Mouse (Mus musculus): ENCODE results near the gene Atp5s. TPM values are rescaled to one million over a fixed set of nuclear protein-coding genes. Genes with fewer than 3 reads are reported as not detected.

Gene Atp5s
- polyA plus RNA-seq, 1 experiment from 2014 or later = 35.8 TPM

- Histone ChIP-seq H3K27me3 (ENCODE audit: control insufficient read depth, insufficient read depth, low read length) (no peaks in the 10 kb centered on the region), H3K27ac (ENCODE audit: low read depth, low read length) (no peak overlapping the region), H3K4me2 (no peak overlapping the region), H3K4me3 (ENCODE audit: low read depth, low read length) (no peak overlapping the region), H3K4me1 (ENCODE audit: control insufficient read depth, insufficient read depth, low read length) (no peaks in the 10 kb centered on the region), H3K36me3 (ENCODE audit: control insufficient read depth, insufficient read depth, low read length) (no peaks in the 10 kb centered on the region), H3K9me3 (replicated peaks; ENCODE audit: control insufficient read depth, low read length) (no peaks in the 10 kb centered on the region), H3K9ac (ENCODE audit: low read depth, low read length) (no peak overlapping the region)
- 58% methylated on average over 2 of the region's 2 CpGs for WGBS (ENCODE audit: insufficient replicate concordance)
- no peak for ATAC-seq (replicated peaks; ENCODE audit: insufficient number of reproducible peaks, low FRiP score, low TSS enrichment)
Observed at GRCm38 (mm10) chr12:69688368-69688767, 36.4 kb upstream of the Atp5s start.

- Histone ChIP-seq H3K36me3 (ENCODE audit: control insufficient read depth, insufficient read depth, low read length) (no peaks in the 10 kb centered on the region), H3K4me2 (no peak overlapping the region), H3K9me3 (replicated peaks; ENCODE audit: control insufficient read depth, low read length) (no peaks in the 10 kb centered on the region), H3K9ac (ENCODE audit: low read depth, low read length) (no peak overlapping the region), H3K27me3 (ENCODE audit: control insufficient read depth, insufficient read depth, low read length) (no peaks in the 10 kb centered on the region), H3K27ac (ENCODE audit: low read depth, low read length) (no peak overlapping the region), H3K4me3 (ENCODE audit: low read depth, low read length) (no peak overlapping the region), H3K4me1 (ENCODE audit: control insufficient read depth, insufficient read depth, low read length) (no peaks in the 10 kb centered on the region)
- no peak for ATAC-seq (replicated peaks; ENCODE audit: insufficient number of reproducible peaks, low FRiP score, low TSS enrichment)
Observed at GRCm38 (mm10) chr12:69689094-69689493, 35.7 kb upstream of the Atp5s start.

GRCm38 (mm10) chr12:69690714-69691113 lies 34.0 kb upstream of the Atp5s start:
- no peak for ATAC-seq (replicated peaks; ENCODE audit: insufficient number of reproducible peaks, low FRiP score, low TSS enrichment)
- Histone ChIP-seq H3K9me3 (replicated peaks; ENCODE audit: control insufficient read depth, low read length) (no peaks in the 10 kb centered on the region), H3K4me3 (ENCODE audit: low read depth, low read length) (no peak overlapping the region), H3K9ac (ENCODE audit: low read depth, low read length) (no peak overlapping the region), H3K27ac (ENCODE audit: low read depth, low read length) (no peak overlapping the region), H3K27me3 (ENCODE audit: control insufficient read depth, insufficient read depth, low read length) (no peaks in the 10 kb centered on the region), H3K36me3 (ENCODE audit: control insufficient read depth, insufficient read depth, low read length) (no peaks in the 10 kb centered on the region), H3K4me2 (no peak overlapping the region), H3K4me1 (ENCODE audit: control insufficient read depth, insufficient read depth, low read length) (no peaks in the 10 kb centered on the region)
- WGBS (ENCODE audit: insufficient replicate concordance) = 86% methylated on average over 4 of the region's 4 CpGs

GRCm38 (mm10) chr12:69693471-69693870 lies 31.3 kb upstream of the Atp5s start:
- 78% methylated on average over 17 of the region's 17 CpGs for WGBS (ENCODE audit: insufficient replicate concordance)
- H3K4me3 ChIP-seq (ENCODE audit: low read depth, low read length) = no peak overlapping the region

GRCm38 (mm10) chr12:69696746-69697145 lies 28.0 kb upstream of the Atp5s start:
- no peak for ATAC-seq (replicated peaks; ENCODE audit: insufficient number of reproducible peaks, low FRiP score, low TSS enrichment)
- 68% methylated on average over 5 of the region's 5 CpGs for WGBS (ENCODE audit: insufficient replicate concordance)

More at GRCm38 (mm10) chr12:69693471-69693870, 31.3 kb upstream of the Atp5s start:
- no peaks in the 10 kb centered on the region for H3K4me1 ChIP-seq (ENCODE audit: control insufficient read depth, insufficient read depth, low read length)
- H3K9me3 ChIP-seq (replicated peaks; ENCODE audit: control insufficient read depth, low read length) = no peaks in the 10 kb centered on the region
- no peak overlapping the region for H3K27ac ChIP-seq (ENCODE audit: low read depth, low read length)
- ATAC-seq (replicated peaks; ENCODE audit: insufficient number of reproducible peaks, low FRiP score, low TSS enrichment) = no peak
- no peak overlapping the region for H3K9ac ChIP-seq (ENCODE audit: low read depth, low read length)
- H3K27me3 ChIP-seq (ENCODE audit: control insufficient read depth, insufficient read depth, low read length) = no peaks in the 10 kb centered on the region
- no peaks in the 10 kb centered on the region for H3K36me3 ChIP-seq (ENCODE audit: control insufficient read depth, insufficient read depth, low read length)
- no peak overlapping the region for H3K4me2 ChIP-seq

GRCm38 (mm10) chr12:69698352-69698751 lies 26.4 kb upstream of the Atp5s start:
- ATAC-seq (replicated peaks; ENCODE audit: insufficient number of reproducible peaks, low FRiP score, low TSS enrichment) = no peak
- WGBS (ENCODE audit: insufficient replicate concordance) = 86% methylated on average over 6 of the region's 6 CpGs
- Histone ChIP-seq H3K9me3 (replicated peaks; ENCODE audit: control insufficient read depth, low read length) (no peaks in the 10 kb centered on the region), H3K36me3 (ENCODE audit: control insufficient read depth, insufficient read depth, low read length) (no peaks in the 10 kb centered on the region), H3K4me2 (no peak overlapping the region), H3K9ac (ENCODE audit: low read depth, low read length) (no peak overlapping the region), H3K27ac (ENCODE audit: low read depth, low read length) (no peak overlapping the region), H3K4me3 (ENCODE audit: low read depth, low read length) (no peak overlapping the region), H3K4me1 (ENCODE audit: control insufficient read depth, insufficient read depth, low read length) (no peaks in the 10 kb centered on the region), H3K27me3 (ENCODE audit: control insufficient read depth, insufficient read depth, low read length) (no peaks in the 10 kb centered on the region)

More at GRCm38 (mm10) chr12:69696746-69697145, 28.0 kb upstream of the Atp5s start:
- no peaks in the 10 kb centered on the region for H3K9me3 ChIP-seq (replicated peaks; ENCODE audit: control insufficient read depth, low read length)
- no peak overlapping the region for H3K4me2 ChIP-seq
- no peaks in the 10 kb centered on the region for H3K27me3 ChIP-seq (ENCODE audit: control insufficient read depth, insufficient read depth, low read length)
- no peaks in the 10 kb centered on the region for H3K36me3 ChIP-seq (ENCODE audit: control insufficient read depth, insufficient read depth, low read length)
- no peak overlapping the region for H3K4me3 ChIP-seq (ENCODE audit: low read depth, low read length)
- H3K9ac ChIP-seq (ENCODE audit: low read depth, low read length) = no peak overlapping the region
- no peaks in the 10 kb centered on the region for H3K4me1 ChIP-seq (ENCODE audit: control insufficient read depth, insufficient read depth, low read length)
- no peak overlapping the region for H3K27ac ChIP-seq (ENCODE audit: low read depth, low read length)

GRCm38 (mm10) chr12:69704799-69705458 lies 19.8 kb upstream of the Atp5s start:
- no peak for ATAC-seq (replicated peaks; ENCODE audit: insufficient number of reproducible peaks, low FRiP score, low TSS enrichment)
- Histone ChIP-seq H3K4me3 (ENCODE audit: low read depth, low read length) (no peak overlapping the region), H3K36me3 (ENCODE audit: control insufficient read depth, insufficient read depth, low read length) (no peaks in the 10 kb centered on the region), H3K9ac (ENCODE audit: low read depth, low read length) (no peak overlapping the region), H3K9me3 (replicated peaks; ENCODE audit: control insufficient read depth, low read length) (no peaks in the 10 kb centered on the region), H3K4me2 (no peak overlapping the region), H3K27me3 (ENCODE audit: control insufficient read depth, insufficient read depth, low read length) (no peaks in the 10 kb centered on the region), H3K27ac (ENCODE audit: low read depth, low read length) (no peak overlapping the region), H3K4me1 (ENCODE audit: control insufficient read depth, insufficient read depth, low read length) (0 out of 2 replicates have a peak, but pooled peaks cover 2% of the 10 kb centered on the region)
- WGBS (ENCODE audit: insufficient replicate concordance) = 70% methylated on average over 11 of the region's 11 CpGs

- H3K9ac ChIP-seq (ENCODE audit: low read depth, low read length) = no peak overlapping the region
- H3K4me2 ChIP-seq = no peak overlapping the region
- H3K9me3 ChIP-seq (replicated peaks; ENCODE audit: control insufficient read depth, low read length) = no peaks in the 10 kb centered on the region
- H3K36me3 ChIP-seq (ENCODE audit: control insufficient read depth, insufficient read depth, low read length) = no peaks in the 10 kb centered on the region
- H3K4me1 ChIP-seq (ENCODE audit: control insufficient read depth, insufficient read depth, low read length) = no peaks in the 10 kb centered on the region
- H3K27ac ChIP-seq (ENCODE audit: low read depth, low read length) = no peak overlapping the region
- H3K27me3 ChIP-seq (ENCODE audit: control insufficient read depth, insufficient read depth, low read length) = no peaks in the 10 kb centered on the region
- H3K4me3 ChIP-seq (ENCODE audit: low read depth, low read length) = no peak overlapping the region
- no peak for ATAC-seq (replicated peaks; ENCODE audit: insufficient number of reproducible peaks, low FRiP score, low TSS enrichment)
Observed at GRCm38 (mm10) chr12:69713628-69714027, 11.1 kb upstream of the Atp5s start.

- no peak overlapping the region for H3K27ac ChIP-seq (ENCODE audit: low read depth, low read length)
- 91% methylated on average over 3 of the region's 3 CpGs for WGBS (ENCODE audit: insufficient replicate concordance)
- H3K4me2 ChIP-seq = no peak overlapping the region
- no peaks in the 10 kb centered on the region for H3K9me3 ChIP-seq (replicated peaks; ENCODE audit: control insufficient read depth, low read length)
- H3K36me3 ChIP-seq (ENCODE audit: control insufficient read depth, insufficient read depth, low read length) = peaks cover 7% of the 10 kb centered on the region
- H3K4me1 ChIP-seq (ENCODE audit: control insufficient read depth, insufficient read depth, low read length) = peaks cover 10% of the 10 kb centered on the region
- H3K27me3 ChIP-seq (ENCODE audit: control insufficient read depth, insufficient read depth, low read length) = no peaks in the 10 kb centered on the region
- no peak for ATAC-seq (replicated peaks; ENCODE audit: insufficient number of reproducible peaks, low FRiP score, low TSS enrichment)
- no peak overlapping the region for H3K9ac ChIP-seq (ENCODE audit: low read depth, low read length)
- H3K4me3 ChIP-seq (ENCODE audit: low read depth, low read length) = no peak overlapping the region
Observed at GRCm38 (mm10) chr12:69722857-69723256, 1.9 kb upstream of the Atp5s start.
